Mouse (Mus musculus): ENCODE results near the gene Rara. TPM values are rescaled to one million over a fixed set of nuclear protein-coding genes. Genes with fewer than 3 reads are reported as not detected.

Rara gene
- polyA plus RNA-seq, 1 experiment from 2014 or later, result 14.8 TPM

DNA sequence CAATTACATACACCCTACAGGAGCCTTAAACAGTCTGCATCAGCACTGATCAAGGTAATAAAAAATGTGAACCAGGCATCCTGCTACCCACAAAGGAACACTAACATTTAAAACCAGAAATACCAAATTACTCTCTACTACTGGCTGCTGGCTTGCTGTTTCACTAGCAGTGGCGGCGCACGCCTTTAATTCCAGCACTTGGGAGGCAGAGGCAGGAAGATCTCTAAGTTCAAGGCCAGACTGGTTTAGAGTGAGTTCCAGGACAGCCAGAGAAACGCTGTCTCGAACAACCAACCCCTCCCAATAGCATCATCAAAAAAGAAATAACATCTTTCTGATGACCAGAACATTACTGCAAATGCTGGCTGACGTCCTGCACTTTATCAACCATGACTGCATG is 92.2 kb downstream of the Rara start:
- Histone ChIP-seq H3K27ac (ENCODE audit: low read depth, low read length) (no peak overlapping the region), H3K4me1 (ENCODE audit: control insufficient read depth, insufficient read depth, low read length) (peaks cover 10% of the 10 kb centered on the region), H3K9ac (ENCODE audit: low read length) (no peak overlapping the region), H3K4me2 (no peak overlapping the region), H3K9me3 (ENCODE audit: control insufficient read depth, low read length) (no peaks in the 10 kb centered on the region), H3K27me3 (ENCODE audit: control insufficient read depth, insufficient read depth, low read length) (no peaks in the 10 kb centered on the region), H3K36me3 (ENCODE audit: control insufficient read depth, insufficient read depth, low read length) (peaks cover 39% of the 10 kb centered on the region), H3K4me3 (ENCODE audit: low read depth, low read length) (no peak overlapping the region)
- no peak for DNase-seq (ENCODE audit: low spot score, missing footprints)
- WGBS, result 96% methylated on average over 6 of the region's 6 CpGs
- ATAC-seq (ENCODE audit: low FRiP score), result no peak

DNA sequence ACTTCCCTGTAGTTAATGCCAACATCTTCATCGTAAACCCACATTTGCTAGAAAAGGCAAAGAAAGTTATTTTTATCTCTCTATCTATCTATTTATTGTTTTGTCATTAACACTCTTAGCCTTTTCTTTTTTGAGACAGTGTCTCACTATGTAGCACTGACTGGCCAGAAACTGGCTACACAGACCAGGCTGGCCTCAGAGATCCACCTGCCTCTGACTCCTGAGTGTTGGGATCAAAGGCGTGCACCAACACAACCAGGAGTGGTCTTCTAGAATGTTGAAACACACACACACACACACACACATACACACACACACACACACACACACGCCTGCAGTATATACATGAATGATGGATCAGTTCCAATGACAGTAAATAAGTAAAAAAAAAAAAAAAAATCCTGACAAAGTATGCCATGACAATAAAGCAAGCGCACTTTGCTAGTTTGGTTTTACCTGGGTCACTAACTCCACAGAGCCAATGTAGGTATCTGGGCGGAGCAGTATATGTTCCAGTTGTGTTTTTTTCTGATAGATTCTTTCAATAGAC is 94.8 kb downstream of the Rara start:
- Histone ChIP-seq H3K36me3 (ENCODE audit: control insufficient read depth, insufficient read depth, low read length) (peaks cover 31% of the 10 kb centered on the region), H3K9me3 (ENCODE audit: control insufficient read depth, low read length) (no peaks in the 10 kb centered on the region), H3K4me2 (peak overlapping the region; percentile 59), H3K27ac (ENCODE audit: low read depth, low read length) (no peak overlapping the region), H3K9ac (ENCODE audit: low read length) (peak overlapping the region; percentile 88), H3K4me3 (ENCODE audit: low read depth, low read length) (peak overlapping the region; percentile 76), H3K4me1 (ENCODE audit: control insufficient read depth, insufficient read depth, low read length) (peaks cover 10% of the 10 kb centered on the region), H3K27me3 (ENCODE audit: control insufficient read depth, insufficient read depth, low read length) (no peaks in the 10 kb centered on the region)
- 84% methylated on average over 5 of the region's 5 CpGs for WGBS
- ATAC-seq (ENCODE audit: low FRiP score) (no peak), DNase-seq (ENCODE audit: low spot score, missing footprints) (no peak)

- ATAC-seq (ENCODE audit: low FRiP score) (no peak), DNase-seq (ENCODE audit: low spot score, missing footprints) (peak; percentile 91)
- no peaks in the 10 kb centered on the region for H3K27me3 ChIP-seq (ENCODE audit: control insufficient read depth, insufficient read depth, low read length)
- peak overlapping the region; percentile 88 for H3K9ac ChIP-seq (ENCODE audit: low read length)
- WGBS, result 12% methylated on average over 4 of the region's 4 CpGs
- H3K4me1 ChIP-seq (ENCODE audit: control insufficient read depth, insufficient read depth, low read length), result peaks cover 10% of the 10 kb centered on the region
- H3K9me3 ChIP-seq (ENCODE audit: control insufficient read depth, low read length), result no peaks in the 10 kb centered on the region
- H3K4me3 ChIP-seq (ENCODE audit: low read depth, low read length), result peak overlapping the region; percentile 76
- H3K27ac ChIP-seq (ENCODE audit: low read depth, low read length), result no peak overlapping the region
- H3K36me3 ChIP-seq (ENCODE audit: control insufficient read depth, insufficient read depth, low read length), result peaks cover 25% of the 10 kb centered on the region
- H3K4me2 ChIP-seq, result peak overlapping the region; percentile 59
Measured at GRCm38 (mm10) chr11:99023094-99023493, 95.5 kb downstream of the Rara start.

DNA sequence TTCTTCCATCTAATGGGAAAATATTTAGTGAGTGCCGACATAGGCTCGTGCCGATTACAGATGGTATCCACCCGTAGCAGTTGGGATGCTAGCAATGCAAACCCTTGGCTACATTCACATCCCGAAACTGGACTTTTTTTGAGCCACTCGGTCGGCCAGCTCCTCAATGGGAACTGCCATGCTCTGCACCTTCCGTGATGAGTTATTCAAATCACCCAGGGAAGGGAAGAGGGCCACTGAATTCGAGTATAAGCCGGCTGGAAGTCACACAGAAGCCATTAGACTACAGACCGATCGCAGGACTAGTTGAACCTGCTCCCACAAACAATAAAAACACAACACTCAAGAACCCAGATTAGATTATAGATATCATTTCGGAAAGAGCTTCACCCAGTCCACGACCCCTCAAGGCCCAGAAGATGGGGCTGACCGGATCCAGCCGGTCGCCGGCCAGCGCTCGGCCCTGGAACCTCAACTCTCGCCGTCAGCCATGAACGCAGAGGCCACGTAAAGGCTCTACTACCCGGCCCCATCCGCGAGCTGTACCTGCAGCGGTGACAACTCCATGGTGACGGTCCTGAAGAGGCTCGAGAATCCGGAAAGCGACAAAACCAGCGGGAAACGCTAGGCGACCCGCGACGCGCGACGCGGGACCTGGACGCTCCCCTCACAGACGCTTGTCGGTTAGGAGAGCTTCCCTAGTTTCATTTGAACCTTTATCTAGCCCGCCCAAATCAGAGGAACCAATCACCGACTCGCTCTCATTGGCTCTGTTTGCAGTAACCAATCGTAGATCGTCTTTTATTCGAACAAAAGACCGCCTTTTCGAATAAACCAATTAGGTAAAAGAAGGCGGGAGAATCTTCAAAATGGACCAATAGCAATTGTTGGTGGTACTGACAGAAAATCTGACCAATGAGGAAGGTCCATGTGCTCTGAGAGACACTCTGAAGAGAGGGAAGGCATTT is 96.2 kb downstream of the Rara start, which contains the start of gene Top2a:
Gene Top2a (minus strand): TSS at position 690 of the 968 bp plus-strand sequence.
- DNase-seq (ENCODE audit: low spot score, missing footprints), result peak; percentile 100
- peak; percentile 94 for ATAC-seq (ENCODE audit: low FRiP score)
- peak within 1 kb of the TSS; percentile 88 for H3K9ac ChIP-seq (ENCODE audit: low read length)
- peak within 1 kb of the TSS; percentile 59 for H3K4me2 ChIP-seq
- peak within 1 kb of the TSS; percentile 58; the same call in 1 of the 2 replicates for H3K27ac ChIP-seq (ENCODE audit: low read depth, low read length)
- H3K27me3 ChIP-seq (ENCODE audit: control insufficient read depth, insufficient read depth, low read length), result no peaks in the 10 kb centered on the region
- WGBS, result under 1% methylated on average over 54 of the region's 54 CpGs
- H3K36me3 ChIP-seq (ENCODE audit: control insufficient read depth, insufficient read depth, low read length), result peaks cover 19% of the 10 kb centered on the region; the same call in 1 of the 2 replicates
- H3K4me1 ChIP-seq (ENCODE audit: control insufficient read depth, insufficient read depth, low read length), result peaks cover 10% of the 10 kb centered on the region
- peak within 1 kb of the TSS; percentile 76 for H3K4me3 ChIP-seq (ENCODE audit: low read depth, low read length)
- H3K9me3 ChIP-seq (ENCODE audit: control insufficient read depth, low read length), result no peaks in the 10 kb centered on the region

Other genes starting within 250 kb of the Rara start
- gene Psmd3, start 245.3 kb upstream of the Rara start, polyA plus RNA-seq (2014; fragmentation: Nextera tagmentation; extraction: Ambion mirVana), result 142 and 155 TPM in 2 replicates
- not detected in 2 replicates for gene Csf3, start 226.6 kb upstream of the Rara start, polyA plus RNA-seq (2014; fragmentation: Nextera tagmentation; extraction: Ambion mirVana)
- 66.1 and 67.1 TPM in 2 replicates for gene Med24, start 198.4 kb upstream of the Rara start, polyA plus RNA-seq (2014; fragmentation: Nextera tagmentation; extraction: Ambion mirVana)
- gene Thra, start 187.2 kb upstream of the Rara start, polyA plus RNA-seq (2014; fragmentation: Nextera tagmentation; extraction: Ambion mirVana), result 21.9 and 23.7 TPM in 2 replicates
- 0.93 and 1.2 TPM in 2 replicates for gene Nr1d1, start 152.5 kb upstream of the Rara start, polyA plus RNA-seq (2014; fragmentation: Nextera tagmentation; extraction: Ambion mirVana)
- gene Msl1, start 132.3 kb upstream of the Rara start, polyA plus RNA-seq (2014; fragmentation: Nextera tagmentation; extraction: Ambion mirVana), result 24.0 and 25.1 TPM in 2 replicates
- gene Casc3, start 122.9 kb upstream of the Rara start, polyA plus RNA-seq (2014; fragmentation: Nextera tagmentation; extraction: Ambion mirVana), result 51.9 and 53.1 TPM in 2 replicates
- gene Rapgefl1, start 91.0 kb upstream of the Rara start, polyA plus RNA-seq (2014; fragmentation: Nextera tagmentation; extraction: Ambion mirVana), result 1.6 and 1.8 TPM in 2 replicates
- gene Wipf2, start 64.2 kb upstream of the Rara start, polyA plus RNA-seq (2014; fragmentation: Nextera tagmentation; extraction: Ambion mirVana), result 4.4 and 5.9 TPM in 2 replicates
- gene Cdc6, start 20.0 kb upstream of the Rara start, polyA plus RNA-seq (2014; fragmentation: Nextera tagmentation; extraction: Ambion mirVana), result 44.3 and 45.0 TPM in 2 replicates
- gene Gjd3, start 55.2 kb downstream of the Rara start, polyA plus RNA-seq (2014; fragmentation: Nextera tagmentation; extraction: Ambion mirVana), result not detected in 2 replicates
- gene Top2a, start 96.4 kb downstream of the Rara start, polyA plus RNA-seq (2014; fragmentation: Nextera tagmentation; extraction: Ambion mirVana), result 431 and 436 TPM in 2 replicates
- gene Igfbp4, start 113.4 kb downstream of the Rara start, polyA plus RNA-seq (2014; fragmentation: Nextera tagmentation; extraction: Ambion mirVana), result 207 and 209 TPM in 2 replicates
- gene Tns4, start 161.5 kb downstream of the Rara start, polyA plus RNA-seq (2014; fragmentation: Nextera tagmentation; extraction: Ambion mirVana), result 0.23 and 0.67 TPM in 2 replicates
- 0.41 TPM in 1 of 2 replicates, not detected in the other for gene Ccr7, start 227.3 kb downstream of the Rara start, polyA plus RNA-seq (2014; fragmentation: Nextera tagmentation; extraction: Ambion mirVana)

All from midbrain, embryonic 11.5 days (tissue).